Mouse (Mus musculus) heart, postnatal 0 days (tissue): Measurements from ENCODE around the gene Fam20a. TPM values are rescaled to one million over a fixed set of nuclear protein-coding genes. Genes with fewer than 3 reads are reported as not detected.

Source experiments
- ATAC-seq: fragments of 200-750 bp; cut with Nextera tagmentation; 2 replicates; pipeline ENCODE4 v1.8.0; 2017; ENCODE audit warnings: low read depth, moderate number of reproducible peaks, moderate library complexity; ENCODE audit not compliant: insufficient read depth
- DNase-seq: peaks from one replicate; pipeline ENCODE4 v3.0.0-alpha.2; 2016; ENCODE audit warnings: low spot score
- H3K27ac ChIP-seq: fragments of 300-500 bp; sonication (generic); 2 replicates; pipeline ENCODE4 v1.5.1; 2014; ENCODE audit warnings: low read depth, mild to moderate bottlenecking
- H3K27me3 ChIP-seq: fragments of 300-500 bp; sonication (generic); 2 replicates; pipeline ENCODE4 v1.6.1; 2014; ENCODE audit warnings: low read length, mixed read lengths; ENCODE audit not compliant: control insufficient read depth, insufficient read depth
- H3K36me3 ChIP-seq: fragments of 300-500 bp; sonication (generic); replicated peaks from 2 replicates; pipeline ENCODE4 v1.6.1; 2014; ENCODE audit warnings: low read length, mixed read lengths; ENCODE audit not compliant: control insufficient read depth, insufficient read depth
- H3K4me1 ChIP-seq: fragments of 300-500 bp; sonication (generic); 2 replicates; pipeline ENCODE4 v1.6.1; 2014; ENCODE audit warnings: antibody characterized with exemption; ENCODE audit not compliant: control insufficient read depth, insufficient read depth
- H3K4me2 ChIP-seq: fragments of 300-500 bp; sonication (generic); 2 replicates; pipeline ENCODE4 v1.6.1; 2014; ENCODE audit warnings: low read depth, mild to moderate bottlenecking, low read length, moderate library complexity
- H3K4me3 ChIP-seq: fragments of 300-500 bp; sonication (generic); 2 replicates; pipeline ENCODE4 v1.5.1; 2014; ENCODE audit warnings: low read depth, low read length
- H3K9ac ChIP-seq: fragments of 300-500 bp; sonication (generic); replicated peaks from 2 replicates; pipeline ENCODE4 v1.6.1; 2014; ENCODE audit warnings: low read depth, low read length, mixed read lengths
- H3K9me3 ChIP-seq: fragments of 300-500 bp; sonication (generic); replicated peaks from 2 replicates; pipeline ENCODE4 v1.6.1; 2016; ENCODE audit warnings: low read length; ENCODE audit not compliant: control insufficient read depth
- CTCF ChIP-seq: IDR thresholded peaks from 2 replicates; pipeline ENCODE4 v1.5.1; 2016; ENCODE audit warnings: antibody characterized with exemption, control low read depth, low read depth
- EP300 ChIP-seq: IDR thresholded peaks from 2 replicates; pipeline ENCODE4 v1.6.1; 2016; ENCODE audit warnings: antibody characterized with exemption, low read depth
- WGBS: fragments of 180-500 bp; shearing (Covaris S2); extraction: QIAGEN DNeasy Blood & Tissue Kit; methylation state at CpG from one replicate; pipeline ENCODE4 v1.1.7; 2014; 5-methylcytosine and 5-hydroxymethylcytosine counted together
- polyA plus RNA-seq: library from polyadenylated mRNA; unstranded; fragments of >200 nt; fragmentation: Nextera tagmentation; extraction: Ambion mirVana; gene quantifications from 2 replicates; pipeline ENCODE4 v1.2.1, GENCODE M21; 2015
- total RNA-seq: library from RNA; depleted of rRNA; stranded (reverse); fragments of >200 nt; gene quantifications from 2 replicates; pipeline ENCODE4 v1.2.3, GENCODE M21; 2014; ENCODE audit warnings: low replicate concordance

Fam20a gene
- total and polyA plus RNA-seq, 2 experiments from 2014 or later, result 3.0 to 6.8 TPM

DNA sequence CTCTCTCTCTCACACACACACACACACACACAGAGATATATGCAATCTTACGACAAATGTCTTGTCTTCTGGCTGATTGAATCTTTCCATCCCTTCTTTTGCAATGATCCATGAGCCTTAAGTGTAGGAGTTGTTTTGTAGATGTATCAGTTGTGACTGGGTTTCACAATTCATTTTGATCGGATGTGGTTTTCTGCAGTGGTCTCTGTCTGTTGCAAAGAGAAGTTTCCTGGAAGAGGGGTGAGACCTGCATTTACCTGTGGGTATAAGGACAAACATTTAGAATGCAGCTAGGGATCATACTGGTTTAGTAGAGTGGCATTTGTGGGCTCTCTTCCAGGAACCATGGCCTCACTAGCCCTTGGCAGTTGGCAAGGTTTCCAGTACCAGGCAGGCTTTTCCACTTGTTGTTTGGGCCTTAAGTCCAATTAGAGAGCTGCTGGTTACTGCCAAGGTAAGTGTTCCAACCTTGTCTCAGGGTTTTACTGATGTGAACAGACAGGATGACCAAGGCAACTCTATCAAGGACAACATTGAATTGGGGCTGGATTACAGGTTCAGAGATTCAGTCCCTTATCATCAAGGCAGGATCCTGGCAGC is 36.6 kb upstream of the Fam20a start:
- Histone ChIP-seq H3K36me3 (no peaks in the 10 kb centered on the region), H3K9me3 (no peaks in the 10 kb centered on the region), H3K27ac (no peak overlapping the region), H3K9ac (no peak overlapping the region), H3K4me3 (no peak overlapping the region), H3K4me1 (no peaks in the 10 kb centered on the region), H3K4me2 (no peak overlapping the region), H3K27me3 (no peaks in the 10 kb centered on the region)
- WGBS, result 83% methylated on average over 2 of the region's 2 CpGs
- DNase-seq (no peak), ATAC-seq (no peak)
- TF ChIP-seq EP300, result no peak
- no peak for TF ChIP-seq CTCF

DNA sequence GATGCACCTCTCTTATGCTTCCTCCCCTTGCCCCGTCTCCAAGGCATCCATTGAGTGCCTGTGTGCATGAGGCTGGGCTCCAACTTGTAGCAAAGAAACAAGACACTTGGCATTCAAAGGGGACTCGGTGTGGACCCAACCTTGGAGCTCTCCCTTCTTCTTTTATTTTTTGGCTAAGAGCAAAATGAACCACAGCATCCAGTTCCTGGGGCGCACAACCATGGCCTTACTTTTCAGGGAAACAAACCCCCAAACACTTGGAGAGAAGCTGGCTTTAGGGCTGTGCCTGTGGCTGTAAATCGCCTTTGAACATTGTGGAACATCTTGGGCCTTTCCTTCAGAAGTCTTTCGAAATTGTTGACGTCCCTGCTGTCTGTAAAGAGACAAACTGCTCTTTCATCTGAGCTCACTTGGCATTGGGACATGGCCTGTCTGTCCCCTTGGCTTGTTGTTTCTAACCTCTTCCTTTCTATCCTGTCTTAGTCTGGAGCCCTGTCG is 32.1 kb upstream of the Fam20a start:
- ATAC-seq (no peak), DNase-seq (no peak)
- Histone ChIP-seq H3K4me1 (no peaks in the 10 kb centered on the region), H3K4me2 (no peak overlapping the region), H3K36me3 (no peaks in the 10 kb centered on the region), H3K4me3 (no peak overlapping the region), H3K27me3 (no peaks in the 10 kb centered on the region), H3K9ac (no peak overlapping the region), H3K27ac (no peak overlapping the region), H3K9me3 (no peaks in the 10 kb centered on the region)
- WGBS, result 76% methylated on average over 7 of the region's 7 CpGs
- TF ChIP-seq CTCF (no peak), EP300 (no peak)

- TF ChIP-seq EP300 (no peak), CTCF (no peak)
- H3K27me3 ChIP-seq, result no peaks in the 10 kb centered on the region
- H3K9me3 ChIP-seq, result no peaks in the 10 kb centered on the region
- H3K4me2 ChIP-seq, result no peak overlapping the region
- 63% methylated on average over 12 of the region's 12 CpGs for WGBS
- H3K4me1 ChIP-seq, result no peaks in the 10 kb centered on the region
- no peak overlapping the region for H3K27ac ChIP-seq
- ATAC-seq (no peak), DNase-seq (no peak)
- no peaks in the 10 kb centered on the region for H3K36me3 ChIP-seq
- no peak overlapping the region for H3K9ac ChIP-seq
- H3K4me3 ChIP-seq, result no peak overlapping the region
These were observed 29.8 kb upstream of the Fam20a start for GRCm38 (mm10) chr11:109751636-109752603.

- no peak overlapping the region for H3K9ac ChIP-seq
- no peaks in the 10 kb centered on the region for H3K36me3 ChIP-seq
- no peak for DNase-seq
- no peaks in the 10 kb centered on the region for H3K27me3 ChIP-seq
- no peaks in the 10 kb centered on the region for H3K9me3 ChIP-seq
- TF ChIP-seq EP300, result no peak
- TF ChIP-seq CTCF, result no peak
- H3K4me3 ChIP-seq, result no peak overlapping the region
- ATAC-seq, result no peak
- no peak overlapping the region for H3K27ac ChIP-seq
- H3K4me1 ChIP-seq, result no peaks in the 10 kb centered on the region
- no peak overlapping the region for H3K4me2 ChIP-seq
- WGBS, result 56% methylated on average over 4 of the region's 4 CpGs
These were observed 23.1 kb upstream of the Fam20a start for GRCm38 (mm10) chr11:109745210-109745609.

- H3K9ac ChIP-seq, result no peak overlapping the region
- TF ChIP-seq CTCF (no peak), EP300 (no peak)
These were observed 15.9 kb upstream of the Fam20a start for GRCm38 (mm10) chr11:109737967-109738366.

More at GRCm38 (mm10) chr11:109737967-109738366, 15.9 kb upstream of the Fam20a start:
- H3K9me3 ChIP-seq, result no peaks in the 10 kb centered on the region
- no peaks in the 10 kb centered on the region for H3K4me1 ChIP-seq
- ATAC-seq, result no peak
- no peak overlapping the region for H3K4me2 ChIP-seq
- H3K4me3 ChIP-seq, result no peak overlapping the region
- no peak overlapping the region for H3K27ac ChIP-seq
- no peaks in the 10 kb centered on the region for H3K27me3 ChIP-seq
- no peaks in the 10 kb centered on the region for H3K36me3 ChIP-seq
- DNase-seq, result no peak
- 56% methylated on average over 3 of the region's 3 CpGs for WGBS
